8 mouse cellular contexts compared by ENCODE assay signal in the genomic region with DNA sequence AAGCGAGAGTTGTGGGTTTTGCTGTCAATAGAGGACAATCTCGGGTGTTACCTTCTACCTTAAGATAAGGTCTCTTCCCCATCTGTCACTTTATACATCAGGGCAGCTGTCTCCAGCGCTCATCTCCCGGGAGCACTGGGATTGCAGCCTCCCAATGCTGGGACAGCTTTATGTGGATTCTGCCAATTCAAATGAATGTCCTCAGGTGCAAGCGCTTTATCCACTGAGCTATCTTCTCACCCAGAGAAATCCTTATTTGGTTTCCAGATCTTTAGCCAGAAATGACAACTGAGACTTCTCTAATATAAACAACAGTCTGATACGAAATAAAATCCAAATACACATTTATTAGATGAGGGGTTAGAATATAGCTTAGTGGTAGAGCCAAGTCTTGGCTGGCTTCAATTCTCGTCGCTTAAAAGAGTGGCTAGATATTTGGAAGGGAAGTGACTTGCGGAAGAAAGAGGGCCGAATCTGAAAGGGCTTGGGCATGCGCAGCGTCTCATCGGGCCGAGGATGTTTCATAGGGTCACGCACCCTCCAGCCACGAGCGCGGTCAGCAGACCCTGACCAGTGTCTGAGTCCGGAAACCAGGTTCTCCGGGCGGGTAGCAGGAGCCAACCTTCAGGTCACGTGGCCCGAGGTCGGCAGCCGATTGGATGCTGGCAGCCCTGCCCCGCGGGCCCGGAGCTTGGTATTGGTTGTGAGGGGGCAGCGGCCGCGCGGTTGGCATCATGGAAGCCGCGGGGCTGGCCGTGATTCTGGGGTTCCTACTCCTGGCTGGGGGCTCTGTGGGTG. TPM values are rescaled to one million over a fixed set of nuclear protein-coding genes. Genes with fewer than 3 reads are reported as not detected.
DNase-seq lines count a peak whose midpoint lies in the region; ATAC-seq lines count a peak whose summit lies in the region.

A gene (plus strand): TSS at position 622 of the 798 bp plus-strand sequence.

- H3K4me1 ChIP-seq in erythroblast, embryonic 14.5 days (ENCODE audit: control insufficient read depth): peaks cover 52% of the 10 kb centered on the region
- H3K4me1 ChIP-seq in heart, embryonic 11.5 days (ENCODE audit: control insufficient read depth, insufficient read depth, low read length): peaks cover 20% of the 10 kb centered on the region
- H3K4me1 ChIP-seq in kidney, embryonic 16.5 days (ENCODE audit: insufficient read depth, low read length): peaks cover 19% of the 10 kb centered on the region

- DNase-seq in CD4-positive helper T cell, adult 2 months (ENCODE audit: low read depth, low spot score): peak; percentile 90
- peak; percentile 81 for DNase-seq in brain, embryonic 18.5 days (ENCODE audit: low read depth, low spot score)
- peak; percentile 94 for DNase-seq in liver
- peak; percentile 78 to 90 for DNase-seq in monocyte, adult 2 months (ENCODE audit: low read depth in 1 of 2, low spot score in 2 of 2)
- peak; percentile 86 to 93 for DNase-seq in spleen, postnatal 14 days (ENCODE audit: low spot score in 2 of 2)

- peak within 1 kb of the TSS; percentile 98 for H3K4me2 ChIP-seq in heart, embryonic 11.5 days
- H3K4me2 ChIP-seq in kidney, embryonic 16.5 days (replicated peaks; ENCODE audit: low read depth, low read length): peak within 1 kb of the TSS; percentile 80

- H3K9me3 ChIP-seq in erythroblast, embryonic 14.5 days (ENCODE audit: control insufficient read depth, low read length): peaks cover 4% of the 10 kb centered on the region; the same call in 1 of the 2 replicates
- no peaks in the 10 kb centered on the region for H3K9me3 ChIP-seq in heart, embryonic 11.5 days (replicated peaks; ENCODE audit: control insufficient read depth, low read length)
- no peaks in the 10 kb centered on the region for H3K9me3 ChIP-seq in kidney, embryonic 16.5 days (ENCODE audit: low read length)

- peaks cover 61% of the 10 kb centered on the region for H3K27me3 ChIP-seq in erythroblast, embryonic 14.5 days (ENCODE audit: control insufficient read depth)
- no peaks in the 10 kb centered on the region; the same call in 1 of the 2 replicates for H3K27me3 ChIP-seq in heart, embryonic 11.5 days (ENCODE audit: control insufficient read depth, insufficient read depth, low read length)
- H3K27me3 ChIP-seq in kidney, embryonic 16.5 days (ENCODE audit: insufficient read depth, low read length): peaks cover 3% of the 10 kb centered on the region; the same call in 1 of the 2 replicates

- peak; percentile 74 for ATAC-seq in heart, embryonic 11.5 days (replicated peaks; ENCODE audit: insufficient number of reproducible peaks, low FRiP score, low TSS enrichment)
- ATAC-seq in kidney, embryonic 16.5 days (ENCODE audit: low FRiP score, low TSS enrichment): peak; percentile 89

- peaks cover 18% of the 10 kb centered on the region for H3K36me3 ChIP-seq in erythroblast, embryonic 14.5 days (ENCODE audit: control insufficient read depth)
- no peaks in the 10 kb centered on the region for H3K36me3 ChIP-seq in heart, embryonic 11.5 days (ENCODE audit: control insufficient read depth, insufficient read depth, low read length)
- H3K36me3 ChIP-seq in kidney, embryonic 16.5 days (ENCODE audit: insufficient read depth, low read length): no peaks in the 10 kb centered on the region

- peak within 1 kb of the TSS; percentile 75 for H3K9ac ChIP-seq in heart, embryonic 11.5 days (ENCODE audit: low read depth, low read length)
- peak within 1 kb of the TSS; percentile 67 for H3K9ac ChIP-seq in kidney, embryonic 16.5 days (replicated peaks; ENCODE audit: low read length)

- no peak within 1 kb of the TSS for H3K27ac ChIP-seq in heart, embryonic 11.5 days (ENCODE audit: low read depth, low read length)
- no peak within 1 kb of the TSS for H3K27ac ChIP-seq in kidney, embryonic 16.5 days (ENCODE audit: low read length)

- WGBS in heart, embryonic 11.5 days (ENCODE audit: insufficient replicate concordance): 5% methylated on average over 35 of the region's 35 CpGs
- WGBS in kidney, embryonic 16.5 days: 5% methylated on average over 35 of the region's 35 CpGs

- peak within 1 kb of the TSS; percentile 81 for H3K4me3 ChIP-seq in erythroblast, embryonic 14.5 days (replicated peaks)
- H3K4me3 ChIP-seq in heart, embryonic 11.5 days (ENCODE audit: low read depth, low read length): peak within 1 kb of the TSS; percentile 79
- H3K4me3 ChIP-seq in kidney, embryonic 16.5 days (ENCODE audit: low read length): peak within 1 kb of the TSS; percentile 64

RNA-seq across cellular contexts. Expression of the gene that starts here (rescaled TPM):
- 0.05 and 0.14 TPM in 2 replicates for polyA plus RNA-seq in erythroblast, embryonic 14.5 days (2012)
- 9.6 and 13.1 TPM in 2 replicates for polyA plus RNA-seq in heart, embryonic 11.5 days (2014; fragmentation: Nextera tagmentation; extraction: Ambion mirVana)
- 18.6 and 23.0 TPM in 2 replicates for polyA plus RNA-seq in kidney, embryonic 16.5 days (2015; fragmentation: Nextera tagmentation; extraction: Ambion mirVana)
